Mouse (Mus musculus) kidney, adult 2 months (tissue): ENCODE measurements around the gene Satb1.

Experiments used
- CTCF ChIP-seq: fragments of 200-500 bp; conservative IDR thresholded peaks from 2 replicates; pipeline ENCODE4 v1.5.1; 2011; ENCODE audit warnings: low read depth, mild to moderate bottlenecking, control low read depth, low read length, moderate library complexity, mixed read lengths; ENCODE audit not compliant: insufficient read depth, insufficient read length
- POLR2A ChIP-seq: fragments of 200-500 bp; IDR thresholded peaks from one replicate; pipeline ENCODE4 v1.6.1; 2011; ENCODE audit warnings: low read depth, low read length, control low read depth

- TF ChIP-seq POLR2A = no peak
- TF ChIP-seq CTCF = no peak
Observed at GRCm38 (mm10) chr17:51857616-51858015, 24.5 kb upstream of the Satb1 start.
